Mouse (Mus musculus): ENCODE results near the gene Ccdc88a. TPM values are rescaled to one million over a fixed set of nuclear protein-coding genes. Genes with fewer than 3 reads are reported as not detected.

Ccdc88a gene
- total and polyA plus RNA-seq, 3 experiments: 4.0 to 225 (median 5.9) TPM

DNA sequence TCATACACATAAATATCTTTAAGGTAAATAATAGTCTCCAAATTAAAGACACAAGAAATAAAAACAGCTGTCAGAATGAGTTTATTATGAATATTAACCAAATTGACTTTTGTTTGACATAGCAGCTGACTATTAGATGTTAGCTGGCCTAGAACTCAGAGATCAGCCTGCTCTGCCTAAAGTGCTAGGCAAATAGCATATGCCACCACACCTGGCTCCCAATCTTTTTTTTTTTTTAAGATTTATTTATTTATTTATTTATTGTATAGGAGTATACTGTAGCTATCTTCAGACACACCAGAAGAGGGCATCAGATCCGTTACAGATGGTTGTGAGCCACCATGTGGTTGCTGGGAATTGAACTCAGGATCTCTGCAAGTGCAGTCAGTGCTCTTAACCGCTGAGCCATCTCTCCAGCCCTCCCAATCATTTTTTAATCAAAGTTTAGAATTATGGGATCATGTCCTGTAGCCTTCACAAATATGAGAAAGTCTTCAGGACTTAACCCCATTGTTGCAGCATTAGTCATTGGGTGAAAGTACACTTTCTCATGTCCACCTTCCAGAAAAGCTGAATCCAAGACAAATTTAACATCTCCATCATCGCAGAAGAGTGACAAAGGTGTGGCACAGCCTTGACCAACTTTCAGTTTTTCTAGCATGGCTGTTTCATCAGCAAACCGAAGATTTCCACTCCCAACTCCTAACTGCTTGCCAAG lies 139.5 kb downstream of the Ccdc88a start:
- no peaks in the 10 kb centered on the region for H3K27me3 ChIP-seq (ENCODE audit: control insufficient read depth in 1 of 2, insufficient read depth in 2 of 2, low read length in 2 of 2)
- peaks cover 13 to 15% of the 10 kb centered on the region in 2 experiments for H3K4me1 ChIP-seq (ENCODE audit: control insufficient read depth in 1 of 2, insufficient read depth in 2 of 2, low read length in 2 of 2)
- no peaks in the 10 kb centered on the region for H3K9me3 ChIP-seq (replicated peaks; ENCODE audit: insufficient read depth, low read length)
- peak overlapping the region; percentile 95 for H3K9ac ChIP-seq (ENCODE audit: control insufficient read depth, low read depth, low read length, poor library complexity, severe bottlenecking)
- H3K36me3 ChIP-seq (ENCODE audit: control insufficient read depth in 1 of 2, insufficient read depth in 2 of 2, low read length in 2 of 2): peaks cover 16 to 37% of the 10 kb centered on the region in 2 experiments
- TF ChIP-seq ZNF384 (IDR thresholded peaks at IDR 0.05; ENCODE audit: low read depth, low read length) (peak; percentile 54; the same call in 1 of the 2 replicates), CTCF (IDR thresholded peaks at IDR 0.05 in 2 of 3, conservative IDR thresholded peaks at IDR 0.05 in 1 of 3; ENCODE audit: control insufficient read depth in 1 of 3, insufficient read depth in 1 of 3, low read depth in 2 of 3, low read length in 3 of 3, poor library complexity in 1 of 3, severe bottlenecking in 1 of 3) (0 out of 6 replicates have a peak, but pooled peaks of 1 of the 3 experiments have one; percentile 3), MAFK (IDR thresholded peaks at IDR 0.05; ENCODE audit: borderline replicate concordance, low read depth, low read length) (no peak), MXI1 (IDR thresholded peaks at IDR 0.05; ENCODE audit: low read depth, low read length) (no peak), ETS1 (IDR thresholded peaks at IDR 0.05; ENCODE audit: low read depth, low read length) (no peak), JUND (IDR thresholded peaks at IDR 0.05; ENCODE audit: low read depth, low read length) (no peak), TCF12 (IDR thresholded peaks at IDR 0.05; ENCODE audit: low read depth, low read length) (no peak), POLR2A (IDR thresholded peaks at IDR 0.05; ENCODE audit: control insufficient read depth in 1 of 2, insufficient read depth in 1 of 2, low read depth in 1 of 2, low read length in 2 of 2, poor library complexity in 1 of 2) (no peak), ZMIZ1 (IDR thresholded peaks at IDR 0.05; ENCODE audit: low read depth, low read length) (no peak), BHLHE40 (IDR thresholded peaks at IDR 0.05; ENCODE audit: borderline replicate concordance, low read depth, low read length) (no peak), MYB (IDR thresholded peaks at IDR 0.05; ENCODE audit: low read depth, low read length) (no peak), EP300 (IDR thresholded peaks at IDR 0.05; ENCODE audit: low read depth in 1 of 2, low read length in 2 of 2) (no peak), RCOR1 (IDR thresholded peaks at IDR 0.05; ENCODE audit: low read depth, low read length) (no peak), NELFE (IDR thresholded peaks at IDR 0.05; ENCODE audit: low read depth, low read length) (no peak), MYC (IDR thresholded peaks at IDR 0.05; ENCODE audit: low read depth, low read length) (no peak), RAD21 (IDR thresholded peaks at IDR 0.05; ENCODE audit: low read depth, low read length) (no peak), ZC3H11A (IDR thresholded peaks at IDR 0.05; ENCODE audit: low read depth, low read length) (no peak)
- peak overlapping the region; percentile 16 to 82; a peak in 3 of 4 replicates for H3K4me3 ChIP-seq (ENCODE audit: control insufficient read depth in 1 of 2, insufficient read depth in 1 of 2, low read depth in 2 of 2, low read length in 2 of 2)
- H3K27ac ChIP-seq (ENCODE audit: control insufficient read depth, low read depth, low read length): peak overlapping the region; percentile 37; the same call in 1 of the 2 replicates
- no peak for DNase-seq (ENCODE audit: low read depth, low spot score)
- H3K79me2 ChIP-seq (ENCODE audit: control insufficient read depth, insufficient read depth, low read length, poor library complexity): peaks cover 18% of the 10 kb centered on the region

GRCm38 (mm10) chr11:29514325-29514681 lies 140.8 kb downstream of the Ccdc88a start:
- peaks cover 18% of the 10 kb centered on the region for H3K79me2 ChIP-seq (ENCODE audit: control insufficient read depth, insufficient read depth, low read length, poor library complexity)
- peaks cover 10 to 13% of the 10 kb centered on the region in 2 experiments for H3K4me1 ChIP-seq (ENCODE audit: control insufficient read depth in 1 of 2, insufficient read depth in 2 of 2, low read length in 2 of 2)
- peak overlapping the region; percentile 100 for H3K27ac ChIP-seq (ENCODE audit: control insufficient read depth, low read depth, low read length)
- H3K27me3 ChIP-seq (ENCODE audit: control insufficient read depth in 1 of 2, insufficient read depth in 2 of 2, low read length in 2 of 2): no peaks in the 10 kb centered on the region
- peak overlapping the region; percentile 82 to 92 for H3K4me3 ChIP-seq (ENCODE audit: control insufficient read depth in 1 of 2, insufficient read depth in 1 of 2, low read depth in 2 of 2, low read length in 2 of 2)
- H3K9me3 ChIP-seq (replicated peaks; ENCODE audit: insufficient read depth, low read length): no peaks in the 10 kb centered on the region
- peak; percentile 65; the same call in 1 of the 2 replicates for TF ChIP-seq MAZ (IDR thresholded peaks at IDR 0.05; ENCODE audit: low read depth, low read length)
- peak in 1 of 2 experiments; percentile 51; a peak in 1 of 4 replicates for TF ChIP-seq EP300 (IDR thresholded peaks at IDR 0.05; ENCODE audit: low read depth in 1 of 2, low read length in 2 of 2)
- no peak for TF ChIP-seq SMC3 (IDR thresholded peaks at IDR 0.05; ENCODE audit: low read depth, low read length)
- TF ChIP-seq POLR2AphosphoS2 (IDR thresholded peaks at IDR 0.05; ENCODE audit: low read length): no peak
- TF ChIP-seq CHD1 (IDR thresholded peaks at IDR 0.05; ENCODE audit: low read depth, low read length): peak; percentile 35; the same call in 1 of the 2 replicates
- TF ChIP-seq ZKSCAN1 (IDR thresholded peaks at IDR 0.05; ENCODE audit: low read depth, low read length): no peak
- no peak for TF ChIP-seq BHLHE40 (IDR thresholded peaks at IDR 0.05; ENCODE audit: borderline replicate concordance, low read depth, low read length)
- TF ChIP-seq RAD21 (IDR thresholded peaks at IDR 0.05; ENCODE audit: low read depth, low read length): no peak
- TF ChIP-seq NRF1 (IDR thresholded peaks at IDR 0.05; ENCODE audit: insufficient read depth, low read depth, low read length, poor library complexity, severe bottlenecking): no peak
- H3K9ac ChIP-seq (ENCODE audit: control insufficient read depth, low read depth, low read length, poor library complexity, severe bottlenecking): peak overlapping the region; percentile 95
- peaks cover 16 to 36% of the 10 kb centered on the region in 2 experiments for H3K36me3 ChIP-seq (ENCODE audit: control insufficient read depth in 1 of 2, insufficient read depth in 2 of 2, low read length in 2 of 2)
- peak; percentile 90 for DNase-seq (ENCODE audit: low read depth, low spot score)

Data from MEL (cell line).